Mouse (Mus musculus) intestine, embryonic 16.5 days (tissue): ENCODE measurements at regions not wholly inside any gene's neighbourhood (a gene's known extent, or its start where the extent isn't known, plus 50 kb on each side); places are given as distances from the start of the nearest gene placed in this dataset.
A peak's percentile ranks its signal among the peaks of the same experiment; 100 is the strongest.

ENCODE experiments used
- ATAC-seq: fragments of 200-750 bp; cut with Nextera tagmentation; 2 replicates; pipeline ENCODE4 v1.8.0; 2017; ENCODE audit warnings: moderate TSS enrichment, moderate library complexity
- H3K27ac ChIP-seq: fragments of 300-500 bp; sonication (generic); 2 replicates; pipeline ENCODE4 v1.5.1; 2014; ENCODE audit warnings: mild to moderate bottlenecking, low read length
- H3K27me3 ChIP-seq: fragments of 300-500 bp; sonication (generic); replicated peaks from 2 replicates; pipeline ENCODE4 v1.6.1; 2014; ENCODE audit warnings: low read length, control low read depth, mixed read lengths; ENCODE audit not compliant: control insufficient read depth, insufficient read depth
- H3K36me3 ChIP-seq: fragments of 300-500 bp; sonication (generic); 2 replicates; pipeline ENCODE4 v1.6.1; 2014; ENCODE audit warnings: low read length, control low read depth; ENCODE audit not compliant: control insufficient read depth, insufficient read depth
- H3K4me1 ChIP-seq: fragments of 300-500 bp; sonication (generic); 2 replicates; pipeline ENCODE4 v1.6.1; 2014; ENCODE audit warnings: low read length, control low read depth, mixed read lengths; ENCODE audit not compliant: control insufficient read depth, insufficient read depth
- H3K4me2 ChIP-seq: fragments of 300-500 bp; sonication (generic); 2 replicates; pipeline ENCODE4 v1.6.1; 2014; ENCODE audit warnings: low read depth, low read length, control low read depth
- H3K4me3 ChIP-seq: fragments of 300-500 bp; sonication (generic); 2 replicates; pipeline ENCODE4 v1.5.1; 2014; ENCODE audit warnings: mild to moderate bottlenecking, low read length
- H3K9ac ChIP-seq: fragments of 300-500 bp; sonication (generic); 2 replicates; pipeline ENCODE4 v1.6.1; 2014; ENCODE audit warnings: low read depth, low read length
- H3K9me3 ChIP-seq: fragments of 300-500 bp; sonication (generic); 2 replicates; pipeline ENCODE4 v1.6.1; 2016; ENCODE audit warnings: low read length, control low read depth; ENCODE audit not compliant: control insufficient read depth
- WGBS: fragments of 180-500 bp; shearing (Covaris S2); extraction: QIAGEN DNeasy Blood & Tissue Kit; methylation state at CpG from one replicate; pipeline ENCODE4 v1.1.7; 2014; 5-methylcytosine and 5-hydroxymethylcytosine counted together

- Histone ChIP-seq H3K9ac (no peak overlapping the region), H3K4me3 (no peak overlapping the region), H3K36me3 (no peaks in the 10 kb centered on the region), H3K4me1 (peaks cover 11% of the 10 kb centered on the region; the same call in 1 of the 2 replicates), H3K27me3 (no peaks in the 10 kb centered on the region), H3K27ac (no peak overlapping the region), H3K4me2 (no peak overlapping the region), H3K9me3 (peaks cover 3% of the 10 kb centered on the region; the same call in 1 of the 2 replicates)
- WGBS, result 79% methylated on average over 2 of the region's 2 CpGs
- ATAC-seq, result no peak
Measured at GRCm38 (mm10) chr17:83088471-83088870, 126.6 kb upstream of the Pkdcc start.

- H3K9me3 ChIP-seq, result peaks cover 3% of the 10 kb centered on the region; the same call in 1 of the 2 replicates
- H3K36me3 ChIP-seq, result no peaks in the 10 kb centered on the region
- H3K4me1 ChIP-seq, result peaks cover 10% of the 10 kb centered on the region; the same call in 1 of the 2 replicates
- H3K9ac ChIP-seq, result no peak overlapping the region
- H3K4me3 ChIP-seq, result no peak overlapping the region
- H3K27ac ChIP-seq, result no peak overlapping the region
- no peaks in the 10 kb centered on the region for H3K27me3 ChIP-seq
- peak; percentile 41; the same call in 1 of the 2 replicates for ATAC-seq
- 53% methylated on average over 10 of the region's 10 CpGs for WGBS
- H3K4me2 ChIP-seq, result no peak overlapping the region
Measured at GRCm38 (mm10) chr17:83089856-83090692, 125.0 kb upstream of the Pkdcc start.

- Histone ChIP-seq H3K4me2 (no peak overlapping the region), H3K27ac (no peak overlapping the region), H3K4me1 (peaks cover 10% of the 10 kb centered on the region; the same call in 1 of the 2 replicates), H3K9ac (no peak overlapping the region), H3K27me3 (no peaks in the 10 kb centered on the region), H3K36me3 (no peaks in the 10 kb centered on the region), H3K9me3 (no peaks in the 10 kb centered on the region), H3K4me3 (no peak overlapping the region)
- WGBS, result 66% methylated on average over 5 of the region's 5 CpGs
- ATAC-seq, result peak; percentile 68
Measured at GRCm38 (mm10) chr17:83093862-83094261, 121.2 kb upstream of the Pkdcc start.

- H3K27me3 ChIP-seq, result no peaks in the 10 kb centered on the region
- 52% methylated on average over 8 of the region's 8 CpGs for WGBS
- no peak overlapping the region for H3K4me2 ChIP-seq
- no peak for ATAC-seq
- no peaks in the 10 kb centered on the region for H3K36me3 ChIP-seq
- peaks cover 15% of the 10 kb centered on the region; the same call in 1 of the 2 replicates for H3K4me1 ChIP-seq
- no peaks in the 10 kb centered on the region for H3K9me3 ChIP-seq
- H3K27ac ChIP-seq, result no peak overlapping the region
- no peak overlapping the region for H3K9ac ChIP-seq
- no peak overlapping the region for H3K4me3 ChIP-seq
Measured at GRCm38 (mm10) chr17:83096451-83096850, 118.6 kb upstream of the Pkdcc start.

GRCm38 (mm10) chr17:83097998-83098397, 117.1 kb upstream of the Pkdcc start:
- H3K27me3 ChIP-seq, result no peaks in the 10 kb centered on the region
- no peaks in the 10 kb centered on the region for H3K9me3 ChIP-seq
- H3K4me2 ChIP-seq, result no peak overlapping the region
- H3K4me1 ChIP-seq, result peaks cover 11% of the 10 kb centered on the region; the same call in 1 of the 2 replicates
- H3K4me3 ChIP-seq, result no peak overlapping the region
- H3K36me3 ChIP-seq, result no peaks in the 10 kb centered on the region
- H3K27ac ChIP-seq, result no peak overlapping the region
- H3K9ac ChIP-seq, result no peak overlapping the region
- ATAC-seq, result no peak
- 87% methylated on average over 16 of the region's 16 CpGs for WGBS

GRCm38 (mm10) chr17:83098679-83099413, 116.2 kb upstream of the Pkdcc start:
- Histone ChIP-seq H3K27ac (no peak overlapping the region), H3K27me3 (no peaks in the 10 kb centered on the region), H3K4me3 (no peak overlapping the region), H3K9me3 (no peaks in the 10 kb centered on the region), H3K9ac (no peak overlapping the region), H3K36me3 (no peaks in the 10 kb centered on the region), H3K4me1 (peaks cover 6% of the 10 kb centered on the region; the same call in 1 of the 2 replicates), H3K4me2 (no peak overlapping the region)
- ATAC-seq, result no peak
- 73% methylated on average over 12 of the region's 12 CpGs for WGBS

- WGBS, result 60% methylated on average over 7 of the region's 7 CpGs
- Histone ChIP-seq H3K27me3 (no peaks in the 10 kb centered on the region), H3K9ac (no peak overlapping the region), H3K4me2 (no peak overlapping the region), H3K9me3 (no peaks in the 10 kb centered on the region), H3K27ac (no peak overlapping the region), H3K36me3 (no peaks in the 10 kb centered on the region), H3K4me1 (0 out of 2 replicates have a peak, but pooled peaks cover 5% of the 10 kb centered on the region), H3K4me3 (no peak overlapping the region)
- ATAC-seq, result no peak
Measured at GRCm38 (mm10) chr17:83101035-83101434, 114.1 kb upstream of the Pkdcc start.

GRCm38 (mm10) chr17:83101756-83102155, 113.3 kb upstream of the Pkdcc start:
- Histone ChIP-seq H3K9me3 (no peaks in the 10 kb centered on the region), H3K4me2 (no peak overlapping the region), H3K9ac (no peak overlapping the region), H3K36me3 (no peaks in the 10 kb centered on the region), H3K4me3 (no peak overlapping the region), H3K4me1 (0 out of 2 replicates have a peak, but pooled peaks cover 5% of the 10 kb centered on the region), H3K27ac (no peak overlapping the region), H3K27me3 (no peaks in the 10 kb centered on the region)
- no peak for ATAC-seq
- 89% methylated on average over 14 of the region's 14 CpGs for WGBS

- 50% methylated on average over 6 of the region's 6 CpGs for WGBS
- peak; percentile 36; the same call in 1 of the 2 replicates for ATAC-seq
- no peak overlapping the region for H3K4me3 ChIP-seq
- no peaks in the 10 kb centered on the region for H3K27me3 ChIP-seq
- H3K4me1 ChIP-seq, result 0 out of 2 replicates have a peak, but pooled peaks cover 5% of the 10 kb centered on the region
- H3K4me2 ChIP-seq, result no peak overlapping the region
- H3K36me3 ChIP-seq, result no peaks in the 10 kb centered on the region
- no peak overlapping the region for H3K27ac ChIP-seq
- H3K9me3 ChIP-seq, result no peaks in the 10 kb centered on the region
- H3K9ac ChIP-seq, result no peak overlapping the region
Measured at GRCm38 (mm10) chr17:83102675-83103412, 112.2 kb upstream of the Pkdcc start.
